Mouse (Mus musculus) thymus, adult 2 months (tissue): ENCODE measurements around the gene Xpr1. TPM values are rescaled to one million over a fixed set of nuclear protein-coding genes. Genes with fewer than 3 reads are reported as not detected.
A peak's percentile ranks its signal among the peaks of the same experiment; 100 is the strongest.

Experiments used
- DNase-seq: peaks from one replicate; pipeline ENCODE4 v3.0.0; 2021
- H3K27ac ChIP-seq: fragments of 200-500 bp; 2 replicates; pipeline ENCODE4 v1.5.1; 2012; ENCODE audit warnings: low read length, control low read depth; ENCODE audit not compliant: control insufficient read depth, insufficient read depth
- H3K27me3 ChIP-seq: fragments of 200-500 bp; 2 replicates; pipeline ENCODE4 v1.6.1; 2012; ENCODE audit warnings: mild to moderate bottlenecking, low read length, moderate library complexity, mixed read lengths; ENCODE audit not compliant: control insufficient read depth, insufficient read depth
- H3K36me3 ChIP-seq: fragments of 200-500 bp; 2 replicates; pipeline ENCODE4 v1.6.1; 2012; ENCODE audit warnings: mild to moderate bottlenecking, low read length, moderate library complexity; ENCODE audit not compliant: control insufficient read depth, insufficient read depth
- H3K4me1 ChIP-seq: fragments of 200-500 bp; replicated peaks from 2 replicates; pipeline ENCODE4 v1.6.1; 2012; ENCODE audit warnings: low read length; ENCODE audit not compliant: control insufficient read depth, insufficient read depth
- H3K4me3 ChIP-seq: fragments of 200-500 bp; 2 replicates; pipeline ENCODE4 v1.5.1; 2012; ENCODE audit warnings: mild to moderate bottlenecking, low read length, control low read depth, moderate library complexity; ENCODE audit not compliant: control insufficient read depth, insufficient read depth
- CTCF ChIP-seq: fragments of 200-500 bp; IDR thresholded peaks from 2 replicates; pipeline ENCODE4 v1.5.1; 2012; ENCODE audit warnings: mild to moderate bottlenecking, control low read depth, low read length, moderate library complexity, borderline replicate concordance; ENCODE audit not compliant: control insufficient read depth, poor library complexity, insufficient read depth; ENCODE audit errors: extremely low read depth
- POLR2A ChIP-seq: fragments of 200-500 bp; IDR thresholded peaks from 2 replicates; pipeline ENCODE4 v1.6.1; 2012; ENCODE audit warnings: mild to moderate bottlenecking, low read length, control low read depth, moderate library complexity; ENCODE audit not compliant: control insufficient read depth, poor library complexity, insufficient read depth; ENCODE audit errors: extremely low read depth
- WGBS: fragments of 180-500 bp; shearing (Covaris S2); methylation state at CpG from one replicate; pipeline ENCODE4 v1.1.7; 2018; 5-methylcytosine and 5-hydroxymethylcytosine counted together
- polyA plus RNA-seq: library from polyadenylated mRNA; depleted of rRNA; stranded (reverse); fragments of >200 nt; gene quantifications from 2 replicates; pipeline ENCODE4 v1.2.3, GENCODE M21; 2012

Xpr1 gene
- polyA plus RNA-seq, 1 experiment = 14.7 TPM

DNA sequence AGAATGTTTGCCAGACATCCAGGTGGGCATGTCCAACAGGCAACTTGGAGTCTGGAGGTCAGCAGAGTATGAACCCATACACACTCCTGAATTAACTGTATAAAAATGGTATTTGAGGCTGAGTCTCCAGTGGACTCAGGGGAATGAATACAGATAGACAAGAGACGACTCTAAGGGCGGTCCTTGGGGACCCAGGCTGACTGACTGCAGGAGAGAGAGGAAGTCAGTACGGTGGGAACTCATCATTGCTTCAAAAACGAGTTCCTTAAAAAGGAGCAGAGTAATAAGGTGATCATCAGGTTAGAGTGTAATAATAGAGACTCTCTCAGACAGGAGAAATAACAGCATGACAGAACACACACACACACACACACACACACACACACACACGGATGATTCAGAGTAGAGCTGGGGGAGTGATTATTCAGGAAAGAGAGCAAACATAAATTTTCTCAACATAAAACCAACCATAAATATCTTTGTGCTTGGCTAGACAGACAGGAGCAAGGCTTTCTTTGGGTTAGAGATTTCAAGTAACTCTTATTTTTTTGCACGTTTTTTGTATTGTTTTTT is 8.6 kb upstream of the Xpr1 start:
- Histone ChIP-seq H3K27ac (no peak overlapping the region), H3K4me1 (no peaks in the 10 kb centered on the region), H3K36me3 (no peaks in the 10 kb centered on the region), H3K27me3 (no peaks in the 10 kb centered on the region), H3K4me3 (no peak overlapping the region)
- 31% methylated on average over 6 of the region's 6 CpGs for WGBS
- TF ChIP-seq POLR2A (no peak), CTCF (no peak)
- DNase-seq = no peak

DNA sequence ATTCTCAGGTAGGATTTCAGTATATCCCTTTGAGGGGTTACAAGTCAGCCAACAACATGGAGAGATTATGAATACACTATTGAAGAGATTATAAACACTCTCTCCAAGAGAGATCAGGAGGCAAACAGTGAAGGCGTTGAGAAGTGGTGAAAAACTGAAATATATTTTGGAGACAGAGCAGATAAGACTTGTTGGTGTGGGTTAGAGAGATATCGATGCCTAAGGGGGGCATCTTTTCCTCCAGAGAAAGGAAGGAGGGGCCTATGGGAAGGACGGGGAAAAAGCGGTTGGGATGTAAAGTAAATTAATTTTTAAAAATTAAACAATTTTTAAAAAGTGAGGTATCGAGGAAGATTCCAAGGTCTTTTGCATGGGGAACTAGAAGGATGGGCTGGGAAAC is 8.1 kb upstream of the Xpr1 start:
- 97% methylated on average over 5 of the region's 5 CpGs for WGBS

GRCm38 (mm10) chr1:155423801-155424200 is 6.6 kb upstream of the Xpr1 start:
- H3K36me3 ChIP-seq = no peaks in the 10 kb centered on the region
- no peak overlapping the region for H3K27ac ChIP-seq
- DNase-seq = no peak
- no peak overlapping the region for H3K4me3 ChIP-seq
- H3K4me1 ChIP-seq = no peaks in the 10 kb centered on the region
- no peaks in the 10 kb centered on the region for H3K27me3 ChIP-seq
- 92% methylated on average over 4 of the region's 4 CpGs for WGBS
- TF ChIP-seq POLR2A (no peak), CTCF (no peak)

More for the DNA sequence above, 8.1 kb upstream of the Xpr1 start:
- Histone ChIP-seq H3K36me3 (no peaks in the 10 kb centered on the region), H3K27me3 (no peaks in the 10 kb centered on the region), H3K4me1 (no peaks in the 10 kb centered on the region), H3K27ac (no peak overlapping the region), H3K4me3 (no peak overlapping the region)
- no peak for DNase-seq
- TF ChIP-seq CTCF (no peak), POLR2A (no peak)

DNA sequence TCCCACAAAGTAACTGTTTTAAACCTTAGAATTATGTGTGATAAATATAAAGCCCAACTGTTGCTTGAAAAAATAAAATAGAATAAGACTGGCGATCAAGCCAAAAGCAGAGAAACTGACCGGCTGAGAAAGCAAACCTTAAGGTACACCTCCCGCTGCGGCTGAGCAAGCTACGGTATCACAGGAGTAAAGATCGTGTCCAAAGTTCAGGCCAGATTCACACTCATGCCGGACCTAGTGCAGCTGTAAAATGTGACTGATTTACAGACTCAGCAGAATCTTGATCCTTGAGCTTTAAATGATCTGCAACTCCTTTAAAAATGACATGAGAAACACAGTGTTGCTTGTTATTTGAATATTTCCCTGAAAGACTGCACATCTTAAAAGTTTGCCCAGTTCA is 4.8 kb upstream of the Xpr1 start:
- Histone ChIP-seq H3K27ac (no peak overlapping the region), H3K27me3 (no peaks in the 10 kb centered on the region), H3K36me3 (no peaks in the 10 kb centered on the region), H3K4me1 (no peaks in the 10 kb centered on the region), H3K4me3 (no peak overlapping the region)
- no peak for DNase-seq
- TF ChIP-seq POLR2A = no peak
- no peak for TF ChIP-seq CTCF
- WGBS = 98% methylated on average over 7 of the region's 7 CpGs

DNA sequence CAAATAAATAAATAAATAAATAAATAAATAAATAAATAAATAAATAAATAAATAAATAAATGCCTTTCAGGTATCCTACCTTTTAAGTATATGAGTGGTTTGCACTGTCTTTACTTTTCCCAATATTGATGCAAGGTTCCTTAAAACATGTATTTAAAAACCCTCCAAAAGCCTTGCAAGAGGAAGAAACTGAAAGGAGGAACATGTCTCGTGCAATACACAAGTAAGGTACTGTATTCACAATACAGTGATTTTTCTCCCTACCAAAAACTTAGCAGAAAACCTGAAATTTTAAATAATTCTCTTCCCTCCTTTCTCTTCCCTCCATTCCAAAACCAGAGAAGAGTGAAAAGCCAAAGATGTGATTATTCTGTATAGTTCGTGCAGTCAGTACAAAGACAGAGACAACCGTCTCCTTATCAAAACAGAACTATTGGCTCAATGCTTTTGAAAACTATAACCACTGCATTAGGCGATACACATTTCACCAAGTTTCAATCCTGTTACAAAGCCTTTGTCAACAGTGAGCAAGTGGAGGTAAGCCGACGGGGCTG is 991 bp downstream of the Xpr1 start:
- no peak for TF ChIP-seq CTCF
- TF ChIP-seq POLR2A = no peak
- peak overlapping the region; percentile 80 for H3K4me3 ChIP-seq
- WGBS = 2% methylated on average over 6 of the region's 6 CpGs
- H3K36me3 ChIP-seq = no peaks in the 10 kb centered on the region
- peak overlapping the region; percentile 79 for H3K27ac ChIP-seq
- no peaks in the 10 kb centered on the region for H3K4me1 ChIP-seq
- DNase-seq = no peak
- no peaks in the 10 kb centered on the region for H3K27me3 ChIP-seq

DNA sequence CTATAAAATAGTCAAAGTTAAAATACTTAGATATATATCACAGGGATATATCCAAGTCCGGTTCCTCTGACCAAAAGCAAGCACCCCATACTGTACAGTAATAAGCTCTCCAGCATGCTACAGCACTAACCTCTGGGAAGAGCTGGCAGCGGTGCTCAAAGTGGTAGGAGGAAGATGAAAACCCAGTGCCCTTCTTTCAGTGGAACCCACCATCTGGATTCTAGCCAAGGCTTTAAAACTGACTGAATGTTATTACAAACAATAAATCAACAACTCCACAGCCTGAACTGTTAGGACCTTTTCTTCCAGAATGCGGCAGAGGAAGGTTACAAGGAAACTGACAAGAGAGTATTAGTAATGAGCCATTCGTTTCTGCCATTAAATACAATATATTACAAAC is 1.8 kb downstream of the Xpr1 start:
- Histone ChIP-seq H3K4me1 (no peaks in the 10 kb centered on the region), H3K36me3 (no peaks in the 10 kb centered on the region), H3K4me3 (no peak overlapping the region), H3K27ac (no peak overlapping the region), H3K27me3 (no peaks in the 10 kb centered on the region)
- TF ChIP-seq CTCF = no peak
- TF ChIP-seq POLR2A = no peak
- 69% methylated on average over 4 of the region's 4 CpGs for WGBS
- no peak for DNase-seq

DNA sequence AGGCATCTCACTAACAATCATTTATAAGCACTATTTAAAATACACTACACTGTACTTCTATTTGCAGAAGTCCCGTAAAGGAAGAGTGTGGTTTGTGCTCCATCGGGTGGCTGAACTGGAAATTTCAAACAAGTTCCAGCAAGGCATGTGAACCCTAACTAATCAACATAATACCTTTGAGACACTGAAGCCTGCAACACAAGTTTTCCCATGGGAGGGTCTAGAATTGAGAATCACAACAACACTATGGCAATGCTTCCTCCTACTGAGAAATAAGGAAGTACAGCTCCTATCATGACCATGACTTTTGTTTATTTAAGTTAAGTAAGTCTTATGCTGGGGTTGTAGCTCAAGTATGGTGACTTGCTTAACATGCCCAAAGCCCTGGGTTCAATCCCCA is 4.5 kb downstream of the Xpr1 start:
- Histone ChIP-seq H3K4me3 (no peak overlapping the region), H3K27me3 (no peaks in the 10 kb centered on the region), H3K4me1 (no peaks in the 10 kb centered on the region), H3K36me3 (no peaks in the 10 kb centered on the region), H3K27ac (no peak overlapping the region)
- WGBS = 69% methylated on average over 2 of the region's 2 CpGs
- no peak for DNase-seq
- TF ChIP-seq POLR2A (no peak), CTCF (no peak)
